Mouse (Mus musculus) embryonic facial prominence, embryonic 11.5 days (tissue): ENCODE measurements around the gene Gla. TPM values are rescaled to one million over a fixed set of nuclear protein-coding genes. Genes with fewer than 3 reads are reported as not detected.

Experiments
- ATAC-seq: fragments of 200-750 bp; cut with Nextera tagmentation; replicated peaks from 2 replicates; pipeline ENCODE4 v1.8.0; 2017; ENCODE audit warnings: low read depth; ENCODE audit not compliant: insufficient number of reproducible peaks, low FRiP score, low TSS enrichment
- DNase-seq: peaks from one replicate; pipeline ENCODE4 v3.0.0-alpha.2; 2015; ENCODE audit warnings: low spot score
- H3K27ac ChIP-seq: fragments of 300-500 bp; sonication (generic); replicated peaks from 2 replicates; pipeline ENCODE4 v1.5.1; 2014; ENCODE audit warnings: mild to moderate bottlenecking, low read depth, low read length, control low read depth
- H3K27me3 ChIP-seq: fragments of 300-500 bp; sonication (generic); 2 replicates; pipeline ENCODE4 v1.6.1; 2014; ENCODE audit warnings: mild to moderate bottlenecking, low read length, moderate library complexity, mixed read lengths; ENCODE audit not compliant: control insufficient read depth, insufficient read depth
- H3K36me3 ChIP-seq: fragments of 300-500 bp; sonication (generic); replicated peaks from 2 replicates; pipeline ENCODE4 v1.6.1; 2014; ENCODE audit warnings: low read depth, mild to moderate bottlenecking, low read length, moderate library complexity, mixed read lengths; ENCODE audit not compliant: control insufficient read depth, insufficient read depth
- H3K4me1 ChIP-seq: fragments of 300-500 bp; sonication (generic); 2 replicates; pipeline ENCODE4 v1.6.1; 2014; ENCODE audit warnings: low read length, mixed read lengths; ENCODE audit not compliant: control insufficient read depth, insufficient read depth
- H3K4me2 ChIP-seq: fragments of 300-500 bp; sonication (generic); 2 replicates; pipeline ENCODE4 v1.6.1; 2014; ENCODE audit warnings: low read depth, mild to moderate bottlenecking, control low read depth, low read length, moderate library complexity
- H3K4me3 ChIP-seq: fragments of 300-500 bp; sonication (generic); 2 replicates; pipeline ENCODE4 v1.5.1; 2014; ENCODE audit warnings: low read depth, low read length, control low read depth
- H3K9ac ChIP-seq: fragments of 300-500 bp; sonication (generic); replicated peaks from 2 replicates; pipeline ENCODE4 v1.6.1; 2014; ENCODE audit warnings: mild to moderate bottlenecking, control low read depth, low read length
- H3K9me3 ChIP-seq: fragments of 300-500 bp; sonication (generic); replicated peaks from 2 replicates; pipeline ENCODE4 v1.6.1; 2016; ENCODE audit warnings: mild to moderate bottlenecking, low read length, inconsistent platforms, mixed read lengths; ENCODE audit not compliant: control insufficient read depth
- WGBS: fragments of 180-500 bp; shearing (Covaris S2); extraction: QIAGEN DNeasy Blood & Tissue Kit; methylation state at CpG from one replicate; pipeline ENCODE4 v1.1.7; 2014; 5-methylcytosine and 5-hydroxymethylcytosine counted together
- polyA plus RNA-seq: library from polyadenylated mRNA; unstranded; fragments of >200 nt; fragmentation: Nextera tagmentation; extraction: Ambion mirVana; gene quantifications from 2 replicates; pipeline ENCODE4 v1.2.1, GENCODE M21; 2014

Gene Gla
- polyA plus RNA-seq, 1 experiment from 2014 or later, result 5.1 TPM

DNA sequence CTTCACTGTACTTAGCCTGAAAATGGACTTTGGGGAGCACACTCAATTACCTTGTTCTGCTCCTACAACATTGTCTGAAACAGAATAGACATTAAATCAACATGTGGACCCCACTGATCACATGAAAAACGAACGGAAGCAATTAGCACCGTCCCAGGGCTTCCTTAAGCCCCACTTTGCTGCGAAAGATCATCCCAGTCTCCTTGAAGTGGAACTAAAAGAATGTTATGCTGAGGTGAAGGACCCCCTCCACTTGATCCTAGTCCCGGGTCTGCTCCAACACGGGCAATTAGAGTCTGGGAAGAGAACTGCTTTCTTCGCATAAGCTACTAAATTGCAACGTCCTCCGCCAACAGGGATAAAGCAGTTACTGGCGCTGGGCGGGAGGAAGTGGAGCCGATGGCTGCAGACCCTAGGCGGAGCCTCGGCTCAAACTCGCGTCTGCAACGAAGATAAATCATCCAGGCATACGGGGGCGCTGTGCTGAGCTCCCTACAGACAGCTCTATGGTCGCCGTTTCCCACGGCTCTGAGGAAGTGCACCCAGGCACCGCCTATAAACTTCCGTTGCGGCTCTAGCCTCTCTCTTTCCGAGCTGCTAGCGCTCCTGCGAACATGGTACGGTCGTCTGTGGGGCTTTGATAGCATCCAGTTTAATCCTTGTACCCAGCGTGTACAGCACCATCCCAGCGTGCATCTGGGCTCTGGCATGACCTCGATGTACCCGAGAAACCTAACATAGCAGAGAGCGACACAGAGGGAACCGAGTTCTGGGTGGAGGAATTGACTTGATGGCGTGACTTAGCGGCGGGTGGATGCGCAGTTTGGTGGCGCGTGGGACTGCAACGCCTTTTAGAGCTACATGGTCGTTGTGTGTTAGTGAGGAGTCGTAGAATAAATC, 15.6 kb downstream of the Gla start, which contains the start of gene Rpl36a:
Rpl36a (plus strand) TSS at position 552 of the 900 bp plus-strand sequence.
- Histone ChIP-seq H3K27ac (peak within 1 kb of the TSS; percentile 63), H3K9ac (peak within 1 kb of the TSS; percentile 67), H3K4me2 (peak within 1 kb of the TSS; percentile 55), H3K36me3 (no peaks in the 10 kb centered on the region), H3K27me3 (no peaks in the 10 kb centered on the region), H3K4me1 (no peaks in the 10 kb centered on the region), H3K9me3 (no peaks in the 10 kb centered on the region), H3K4me3 (peak within 1 kb of the TSS; percentile 45)
- WGBS, result 13% methylated on average over 45 of the region's 45 CpGs
- peak; percentile 97 for ATAC-seq
- DNase-seq, result peak; percentile 91

DNA sequence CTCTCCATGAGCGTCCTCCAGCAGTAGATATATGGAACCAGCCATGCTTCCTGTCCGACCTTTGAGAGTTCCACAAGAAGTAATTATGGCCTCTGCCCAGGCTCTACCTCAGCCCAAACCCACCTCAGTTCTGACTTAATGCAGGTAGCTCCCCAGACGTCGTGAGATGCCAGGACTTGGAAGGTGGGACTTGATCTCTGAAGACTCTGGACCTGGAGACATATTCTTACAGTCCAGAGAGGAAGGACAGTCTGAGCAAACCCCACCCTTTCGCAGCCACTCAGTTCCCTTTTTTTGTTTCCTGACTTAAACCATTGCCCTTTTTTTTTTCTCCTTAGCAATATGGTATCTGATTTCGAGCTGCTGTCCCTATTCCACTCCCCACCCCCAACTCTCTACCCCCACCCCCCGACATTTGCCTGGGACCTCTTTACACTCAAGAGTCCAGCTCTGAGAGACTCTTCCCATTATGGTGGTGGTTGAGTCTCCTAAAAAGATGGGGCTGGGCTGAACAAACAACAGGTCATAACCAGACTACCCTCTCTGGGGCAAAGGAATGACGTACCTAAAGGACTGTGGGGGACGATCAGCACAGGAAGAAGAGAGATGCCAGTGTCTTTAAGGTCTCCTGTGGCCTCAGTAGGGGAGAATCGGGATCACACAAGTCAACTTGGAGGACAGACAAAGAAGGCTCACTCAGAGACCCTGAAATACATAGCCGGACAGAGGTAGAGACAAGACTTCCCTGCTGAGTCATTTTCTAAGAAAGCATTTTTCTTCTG, 17.8 kb downstream of the Gla start, which contains the start of gene Btk:
Btk (minus strand) TSS at position 683 of the 782 bp plus-strand sequence.
- Histone ChIP-seq H3K27me3 (no peaks in the 10 kb centered on the region), H3K9me3 (no peaks in the 10 kb centered on the region), H3K27ac (no peak within 1 kb of the TSS), H3K9ac (no peak within 1 kb of the TSS), H3K4me3 (no peak within 1 kb of the TSS), H3K4me1 (no peaks in the 10 kb centered on the region), H3K36me3 (no peaks in the 10 kb centered on the region), H3K4me2 (no peak within 1 kb of the TSS)
- 84% methylated on average over 11 of the region's 11 CpGs for WGBS
- ATAC-seq (no peak), DNase-seq (no peak)

DNA sequence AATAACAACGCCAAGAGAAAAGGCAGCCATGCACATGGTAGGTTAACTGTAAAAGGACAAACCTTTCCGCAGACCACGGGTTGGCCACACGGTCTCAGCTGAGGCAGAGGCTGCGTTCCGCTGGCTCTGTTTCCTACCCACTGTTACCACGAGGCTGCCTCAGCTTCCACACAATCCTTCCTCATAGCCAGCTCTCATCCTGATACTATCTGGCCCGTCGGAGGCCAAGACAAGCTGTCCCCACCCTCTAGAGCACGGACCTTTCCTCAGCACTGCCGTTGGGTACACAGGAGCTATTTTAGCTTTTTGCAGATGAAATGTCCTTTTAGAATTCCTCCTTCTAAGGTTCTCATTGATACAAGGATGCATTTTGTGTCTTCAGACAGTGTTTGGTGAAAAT, 18.7 kb downstream of the Gla start:
- no peak for DNase-seq
- 88% methylated on average over 11 of the region's 11 CpGs for WGBS
- no peaks in the 10 kb centered on the region for H3K36me3 ChIP-seq
- no peaks in the 10 kb centered on the region for H3K9me3 ChIP-seq
- H3K9ac ChIP-seq, result no peak overlapping the region
- no peak overlapping the region for H3K4me2 ChIP-seq
- no peak for ATAC-seq
- H3K27ac ChIP-seq, result no peak overlapping the region
- H3K27me3 ChIP-seq, result no peaks in the 10 kb centered on the region
- no peaks in the 10 kb centered on the region for H3K4me1 ChIP-seq
- H3K4me3 ChIP-seq, result no peak overlapping the region

DNA sequence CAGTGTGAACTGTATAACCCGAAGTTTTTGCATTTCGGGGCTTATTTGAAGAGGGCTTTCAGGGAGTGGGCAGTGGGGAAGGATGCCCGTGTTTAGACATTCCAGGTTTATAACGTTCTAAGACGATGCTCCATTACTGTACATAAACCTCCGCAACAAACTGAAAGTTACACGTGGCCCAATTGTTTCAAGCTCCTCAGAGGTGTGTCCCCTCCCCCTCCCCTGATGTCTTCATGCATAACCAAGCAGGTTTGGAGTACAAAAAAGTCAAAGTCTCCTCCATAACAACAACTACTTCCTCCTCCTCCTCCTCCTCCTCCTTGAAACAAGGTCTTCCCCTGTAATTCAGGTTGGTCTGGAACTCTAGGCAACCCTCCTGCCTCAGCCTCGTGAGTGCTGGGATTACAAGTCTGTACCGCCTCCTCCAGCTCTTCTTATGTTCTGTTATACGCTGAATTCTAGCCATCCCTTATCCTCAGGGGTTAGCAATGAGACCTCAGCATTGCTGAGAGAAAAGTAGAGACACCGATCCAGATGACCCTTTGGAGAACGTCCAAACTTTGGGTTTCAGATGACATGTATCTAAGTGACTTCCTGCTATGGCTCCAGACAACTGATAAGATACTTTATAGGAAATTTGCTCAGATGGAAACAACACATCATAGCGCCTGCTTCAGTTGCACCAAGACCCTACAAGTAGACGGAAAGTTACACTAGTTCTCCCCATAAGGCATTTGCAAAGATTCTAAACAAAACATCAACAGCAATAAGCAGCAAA, 20.2 kb downstream of the Gla start:
- Histone ChIP-seq H3K9ac (no peak overlapping the region), H3K9me3 (no peaks in the 10 kb centered on the region), H3K27ac (no peak overlapping the region), H3K4me3 (no peak overlapping the region), H3K4me2 (no peak overlapping the region), H3K27me3 (no peaks in the 10 kb centered on the region), H3K36me3 (no peaks in the 10 kb centered on the region), H3K4me1 (no peaks in the 10 kb centered on the region)
- no peak for DNase-seq
- ATAC-seq, result no peak
- 83% methylated on average over 14 of the region's 14 CpGs for WGBS

DNA sequence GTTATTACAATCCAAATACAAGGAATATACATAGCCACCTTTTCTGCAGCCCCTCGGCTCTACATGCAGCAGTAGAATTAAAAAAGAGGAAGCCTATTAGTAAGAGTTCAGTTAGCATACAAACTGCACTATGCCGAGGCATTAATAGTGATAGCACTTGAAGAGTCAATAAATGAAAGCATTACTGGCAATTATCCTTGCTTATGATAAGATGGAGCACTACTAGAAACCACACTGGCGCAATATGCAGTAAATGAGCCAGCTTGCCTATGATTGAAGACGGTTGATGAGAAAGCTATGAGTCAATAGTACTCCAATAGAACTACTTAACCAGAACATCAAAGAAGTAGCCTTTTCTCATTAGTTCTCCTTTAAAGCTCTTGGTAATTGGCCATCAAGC, 23.0 kb downstream of the Gla start:
- WGBS, result 86% methylated on average over 4 of the region's 4 CpGs
- Histone ChIP-seq H3K4me3 (no peak overlapping the region), H3K27me3 (no peaks in the 10 kb centered on the region), H3K36me3 (no peaks in the 10 kb centered on the region), H3K9me3 (no peaks in the 10 kb centered on the region), H3K27ac (no peak overlapping the region), H3K4me2 (no peak overlapping the region), H3K4me1 (no peaks in the 10 kb centered on the region), H3K9ac (no peak overlapping the region)
- ATAC-seq (no peak), DNase-seq (no peak)

DNA sequence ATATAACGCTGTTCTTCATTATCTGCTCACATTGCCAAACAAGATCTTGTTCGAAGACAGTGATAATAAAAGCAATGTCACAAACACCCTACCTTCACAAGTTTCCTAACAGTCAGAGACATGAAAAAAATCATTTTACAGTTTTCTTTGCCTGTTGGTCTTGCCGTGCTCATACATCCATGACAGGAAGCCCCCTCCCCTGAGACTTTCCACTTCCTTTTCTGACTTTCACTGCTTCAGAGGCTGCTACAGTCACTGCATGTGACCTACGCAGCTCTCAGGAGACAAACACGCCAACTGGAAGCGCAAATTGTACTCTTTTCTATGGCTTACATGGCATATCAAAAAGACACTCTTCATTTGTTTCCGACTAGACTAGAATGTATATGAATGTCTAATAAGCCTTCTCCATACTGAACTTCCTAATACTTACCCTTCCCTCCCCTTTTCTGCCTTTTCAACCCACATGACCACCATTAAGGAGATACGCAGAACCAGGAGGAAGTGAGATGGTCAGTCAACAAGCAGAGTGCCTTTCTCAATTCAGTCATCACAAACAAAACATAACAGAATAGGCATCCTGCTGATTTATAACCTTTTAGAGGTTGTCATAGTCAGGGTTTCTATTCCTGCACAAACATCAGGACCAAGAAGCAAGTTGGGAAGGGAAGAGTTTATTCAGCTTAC, 34.2 kb downstream of the Gla start:
- no peaks in the 10 kb centered on the region for H3K36me3 ChIP-seq
- H3K27me3 ChIP-seq, result no peaks in the 10 kb centered on the region
- WGBS, result 84% methylated on average over 8 of the region's 8 CpGs
- H3K9ac ChIP-seq, result no peak overlapping the region
- H3K4me1 ChIP-seq, result no peaks in the 10 kb centered on the region
- no peak overlapping the region for H3K27ac ChIP-seq
- no peak overlapping the region for H3K4me2 ChIP-seq
- DNase-seq (no peak), ATAC-seq (no peak)
- no peak overlapping the region for H3K4me3 ChIP-seq
- no peaks in the 10 kb centered on the region for H3K9me3 ChIP-seq

DNA sequence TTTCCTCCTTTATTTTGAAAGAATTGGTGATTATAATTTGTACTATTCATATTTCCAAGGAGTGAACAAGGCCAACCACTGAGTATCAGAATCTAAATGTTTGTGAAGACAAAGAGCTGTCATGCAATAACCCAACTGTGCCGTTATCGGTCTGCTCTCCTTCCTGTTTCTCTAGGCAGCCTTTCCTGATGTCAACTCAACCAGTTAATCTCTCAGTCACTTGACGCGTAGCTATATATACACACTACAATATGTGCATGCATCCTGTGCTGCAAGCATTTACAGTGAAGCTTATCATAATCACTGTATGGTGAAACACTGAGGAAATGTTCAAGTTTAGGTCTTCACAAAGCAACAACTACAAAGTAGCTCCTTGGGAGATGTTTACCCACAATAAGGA, 36.6 kb downstream of the Gla start:
- no peaks in the 10 kb centered on the region for H3K36me3 ChIP-seq
- DNase-seq, result no peak
- no peak for ATAC-seq
- no peak overlapping the region for H3K27ac ChIP-seq
- WGBS, result 82% methylated on average over 4 of the region's 4 CpGs
- H3K27me3 ChIP-seq, result no peaks in the 10 kb centered on the region
- H3K4me2 ChIP-seq, result no peak overlapping the region
- H3K4me3 ChIP-seq, result no peak overlapping the region
- H3K9me3 ChIP-seq, result no peaks in the 10 kb centered on the region
- H3K4me1 ChIP-seq, result no peaks in the 10 kb centered on the region
- no peak overlapping the region for H3K9ac ChIP-seq
